Mouse (Mus musculus): ENCODE data around the gene Tmem260.

DNA sequence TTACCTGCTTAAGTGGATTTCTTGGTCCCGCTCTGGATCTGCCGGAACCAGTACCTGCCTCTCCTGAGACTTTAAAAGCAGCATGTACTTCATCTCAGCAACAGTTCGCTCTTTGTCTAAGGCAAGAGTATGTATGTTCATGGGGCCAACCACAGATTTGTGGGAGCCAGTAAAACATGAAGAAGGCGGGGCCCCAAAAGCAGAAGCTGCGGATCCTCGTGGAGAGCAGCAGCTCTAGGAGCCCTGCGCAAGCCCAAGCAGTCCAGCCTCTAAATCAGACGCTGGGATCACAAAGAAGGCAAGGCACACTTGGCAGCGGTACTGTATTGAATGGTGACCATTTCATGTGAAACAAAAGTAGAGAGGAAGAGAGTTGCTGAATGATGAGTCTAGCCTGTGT, 107.8 kb downstream of the Tmem260 start:
- TF ChIP-seq EP300 (IDR thresholded peaks at IDR 0.05), result no peak
- TF ChIP-seq CTCF (IDR thresholded peaks at IDR 0.05), result no peak
